Mouse (Mus musculus) kidney, postnatal 0 days (tissue): ENCODE measurements around the gene Lyst. TPM values are rescaled to one million over a fixed set of nuclear protein-coding genes. Genes with fewer than 3 reads are reported as not detected.
A peak's percentile ranks its signal among the peaks of the same experiment; 100 is the strongest.

ENCODE experiments used
- ATAC-seq: fragments of 200-750 bp; cut with Nextera tagmentation; replicated peaks from 2 replicates; pipeline ENCODE4 v1.8.0; 2017; ENCODE audit warnings: low read depth, moderate number of reproducible peaks, moderate TSS enrichment, moderate library complexity; ENCODE audit not compliant: low FRiP score
- DNase-seq: peaks from one replicate; pipeline ENCODE4 v3.0.0-alpha.2; 2016; ENCODE audit warnings: low spot score
- H3K27ac ChIP-seq: fragments of 300-500 bp; sonication (generic); 2 replicates; pipeline ENCODE4 v1.5.1; 2014; ENCODE audit warnings: mild to moderate bottlenecking
- H3K27me3 ChIP-seq: fragments of 300-500 bp; sonication (generic); 2 replicates; pipeline ENCODE4 v1.6.1; 2014; ENCODE audit warnings: low read length, mixed read lengths; ENCODE audit not compliant: insufficient read depth
- H3K36me3 ChIP-seq: fragments of 300-500 bp; sonication (generic); 2 replicates; pipeline ENCODE4 v1.6.1; 2014; ENCODE audit warnings: low read length, mixed read lengths; ENCODE audit not compliant: insufficient read depth
- H3K4me1 ChIP-seq: fragments of 300-500 bp; sonication (generic); replicated peaks from 2 replicates; pipeline ENCODE4 v1.6.1; 2014; ENCODE audit warnings: antibody characterized with exemption, low read length, mixed read lengths; ENCODE audit not compliant: insufficient read depth
- H3K4me2 ChIP-seq: fragments of 300-500 bp; sonication (generic); 2 replicates; pipeline ENCODE4 v1.6.1; 2014; ENCODE audit warnings: mild to moderate bottlenecking, low read length, moderate library complexity, mixed read lengths
- H3K4me3 ChIP-seq: fragments of 300-500 bp; sonication (generic); replicated peaks from 2 replicates; pipeline ENCODE4 v1.5.1; 2014; ENCODE audit warnings: low read depth, low read length
- H3K9ac ChIP-seq: fragments of 300-500 bp; sonication (generic); 2 replicates; pipeline ENCODE4 v1.6.1; 2014; ENCODE audit warnings: low read depth, low read length
- H3K9me3 ChIP-seq: fragments of 300-500 bp; sonication (generic); replicated peaks from 2 replicates; pipeline ENCODE4 v1.6.1; 2016; ENCODE audit warnings: low read length, inconsistent platforms, mixed read lengths
- CTCF ChIP-seq: IDR thresholded peaks from 2 replicates; pipeline ENCODE4 v1.5.1; 2016; ENCODE audit warnings: antibody characterized with exemption, low read depth, mild to moderate bottlenecking, moderate library complexity
- WGBS: fragments of 180-500 bp; shearing (Covaris S2); extraction: QIAGEN DNeasy Blood & Tissue Kit; methylation state at CpG from one replicate; pipeline ENCODE4 v1.1.7; 2014; 5-methylcytosine and 5-hydroxymethylcytosine counted together
- polyA plus RNA-seq: library from polyadenylated mRNA; unstranded; fragments of >200 nt; fragmentation: Nextera tagmentation; extraction: Ambion mirVana; gene quantifications from 2 replicates; pipeline ENCODE4 v1.2.1, GENCODE M21; 2015

The Lyst gene
- polyA plus RNA-seq, 1 experiment from 2014 or later, result 3.8 TPM

DNA sequence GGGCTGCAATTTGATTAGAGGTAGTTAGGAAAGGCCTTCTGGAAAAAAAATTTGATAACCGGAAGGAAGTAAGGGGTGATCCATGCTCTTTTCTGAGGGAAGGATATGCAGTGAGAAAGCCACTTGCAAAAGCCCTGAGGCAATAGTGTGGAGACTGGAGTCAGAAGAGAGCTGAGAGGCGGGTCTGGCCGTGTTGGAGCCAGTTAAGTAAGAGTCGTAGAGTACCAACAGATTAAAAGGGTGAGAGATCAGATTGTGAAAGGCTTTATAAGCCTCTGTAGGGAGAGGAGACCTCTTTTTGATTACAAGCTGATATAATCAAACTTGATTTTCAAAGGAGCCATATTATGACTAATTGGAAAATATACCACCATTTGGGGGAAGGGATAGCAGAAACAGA is 1.7 kb downstream of the Lyst start:
- peaks cover 12% of the 10 kb centered on the region; the same call in 1 of the 2 replicates for H3K4me1 ChIP-seq
- H3K27ac ChIP-seq, result no peak overlapping the region
- DNase-seq (no peak), ATAC-seq (no peak)
- no peak overlapping the region for H3K4me3 ChIP-seq
- WGBS, result 63% methylated on average over 4 of the region's 4 CpGs
- H3K4me2 ChIP-seq, result peak overlapping the region; percentile 94; the same call in 1 of the 2 replicates
- no peaks in the 10 kb centered on the region for H3K36me3 ChIP-seq
- H3K27me3 ChIP-seq, result no peaks in the 10 kb centered on the region
- H3K9ac ChIP-seq, result no peak overlapping the region
- no peaks in the 10 kb centered on the region for H3K9me3 ChIP-seq
- TF ChIP-seq CTCF, result no peak

DNA sequence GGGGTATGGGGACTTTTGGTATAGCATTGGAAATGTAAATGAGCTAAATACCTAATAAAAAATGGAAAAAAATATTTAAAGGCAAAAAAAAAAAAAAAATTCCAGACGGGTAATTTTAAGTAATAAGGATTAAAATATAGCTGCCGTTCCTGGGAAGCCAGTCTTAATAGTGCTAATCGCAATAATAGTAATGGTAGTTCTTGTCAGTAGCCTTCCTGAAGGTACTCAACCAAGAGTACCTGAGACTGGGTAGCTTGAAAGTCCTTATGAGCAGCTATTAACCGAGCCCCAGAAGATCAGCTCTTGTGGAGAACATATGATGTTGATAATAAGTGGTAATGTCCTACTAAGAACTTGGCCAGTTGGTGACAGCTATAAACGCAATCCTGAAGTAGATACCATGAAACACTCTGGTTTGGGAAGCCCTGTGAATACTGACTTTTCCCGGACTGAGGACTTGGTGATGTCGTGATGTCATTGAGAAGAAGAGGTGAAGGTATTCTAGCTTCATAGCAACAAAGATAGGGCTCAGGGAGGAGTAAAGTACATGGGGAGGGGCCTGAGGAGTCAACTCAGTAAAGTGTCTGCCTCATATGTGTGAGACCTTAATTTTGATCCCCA is 6.3 kb downstream of the Lyst start:
- no peak for TF ChIP-seq CTCF
- 0 out of 2 replicates have a peak, but pooled peaks cover 4% of the 10 kb centered on the region for H3K4me1 ChIP-seq
- H3K9me3 ChIP-seq, result no peaks in the 10 kb centered on the region
- no peak for DNase-seq
- no peak overlapping the region for H3K9ac ChIP-seq
- H3K27me3 ChIP-seq, result no peaks in the 10 kb centered on the region
- no peak overlapping the region for H3K4me3 ChIP-seq
- ATAC-seq, result no peak
- 97% methylated on average over 7 of the region's 7 CpGs for WGBS
- H3K27ac ChIP-seq, result no peak overlapping the region
- H3K36me3 ChIP-seq, result no peaks in the 10 kb centered on the region
- H3K4me2 ChIP-seq, result no peak overlapping the region

DNA sequence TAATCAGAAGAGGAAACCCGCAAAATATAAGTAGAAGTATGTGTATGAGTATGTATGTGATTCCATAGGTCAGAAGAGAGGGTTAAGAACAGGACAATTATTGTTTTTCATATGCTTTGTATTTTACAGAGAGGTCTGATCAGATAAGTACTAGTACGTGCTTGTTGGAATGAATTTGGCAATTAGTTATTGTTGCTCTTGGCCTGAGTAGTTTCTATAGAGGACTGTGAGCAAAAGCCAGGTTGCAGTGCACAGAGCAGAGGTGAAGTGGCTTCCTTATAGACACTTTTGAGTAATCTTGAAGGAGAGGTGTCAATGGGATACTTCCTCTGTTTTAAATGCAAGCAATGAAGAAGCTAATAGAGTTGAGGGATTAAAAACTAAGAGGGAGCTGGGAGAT is 7.7 kb downstream of the Lyst start:
- ATAC-seq, result no peak
- no peak for TF ChIP-seq CTCF
- Histone ChIP-seq H3K27ac (no peak overlapping the region), H3K36me3 (no peaks in the 10 kb centered on the region), H3K9me3 (no peaks in the 10 kb centered on the region), H3K4me3 (no peak overlapping the region), H3K27me3 (no peaks in the 10 kb centered on the region), H3K9ac (no peak overlapping the region), H3K4me2 (no peak overlapping the region), H3K4me1 (no peaks in the 10 kb centered on the region)
- no peak for DNase-seq
- WGBS, result 66% methylated on average over 2 of the region's 2 CpGs

DNA sequence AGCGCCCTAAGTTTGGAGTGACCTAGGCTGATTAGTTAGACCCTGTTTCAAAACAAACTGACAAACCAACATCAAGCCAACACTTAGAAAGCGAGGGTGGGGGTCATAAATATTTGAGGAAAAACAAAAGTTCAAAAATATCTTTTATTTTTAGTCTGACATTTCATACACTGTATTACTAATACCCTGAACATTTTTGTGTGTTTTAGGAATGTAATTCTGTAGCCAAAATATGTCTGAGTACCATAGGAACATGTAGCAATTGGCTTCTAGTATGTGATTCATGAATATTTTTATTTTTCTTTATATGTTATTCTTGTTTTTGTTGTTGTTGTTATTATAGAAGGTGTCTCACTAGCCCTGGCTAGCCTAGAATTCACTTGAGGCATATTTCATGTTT is 11.2 kb downstream of the Lyst start:
- Histone ChIP-seq H3K9me3 (no peaks in the 10 kb centered on the region), H3K4me3 (no peak overlapping the region), H3K27ac (no peak overlapping the region), H3K4me2 (no peak overlapping the region), H3K9ac (no peak overlapping the region), H3K36me3 (no peaks in the 10 kb centered on the region), H3K27me3 (no peaks in the 10 kb centered on the region), H3K4me1 (no peaks in the 10 kb centered on the region)
- no peak for TF ChIP-seq CTCF
- WGBS, result 81% methylated on average over 2 of the region's 2 CpGs
- DNase-seq (no peak), ATAC-seq (no peak)

DNA sequence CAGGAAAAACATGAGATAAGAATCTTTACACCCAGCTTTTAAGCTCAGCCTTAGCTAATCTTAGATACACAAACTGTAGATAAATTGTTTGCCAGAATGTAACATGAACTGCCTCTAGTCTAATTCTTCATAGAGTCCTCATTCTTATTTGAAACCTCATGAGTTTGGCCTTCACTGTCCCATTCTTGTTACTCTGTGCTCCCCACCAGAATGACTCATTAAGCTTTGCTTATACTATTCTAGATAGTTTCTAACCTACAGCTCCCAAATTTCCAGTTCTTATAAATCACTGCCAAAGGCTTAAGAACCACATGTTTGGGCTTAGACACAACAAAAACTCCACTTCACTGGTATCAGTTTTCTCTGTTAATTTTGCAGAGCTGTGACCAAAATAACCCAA is 16.0 kb downstream of the Lyst start:
- H3K4me3 ChIP-seq, result no peak overlapping the region
- no peaks in the 10 kb centered on the region for H3K36me3 ChIP-seq
- no peak for ATAC-seq
- no peaks in the 10 kb centered on the region for H3K27me3 ChIP-seq
- no peaks in the 10 kb centered on the region for H3K4me1 ChIP-seq
- no peak overlapping the region for H3K9ac ChIP-seq
- peak; percentile 47 for DNase-seq
- TF ChIP-seq CTCF, result no peak
- H3K4me2 ChIP-seq, result no peak overlapping the region
- H3K9me3 ChIP-seq, result no peaks in the 10 kb centered on the region
- H3K27ac ChIP-seq, result no peak overlapping the region

DNA sequence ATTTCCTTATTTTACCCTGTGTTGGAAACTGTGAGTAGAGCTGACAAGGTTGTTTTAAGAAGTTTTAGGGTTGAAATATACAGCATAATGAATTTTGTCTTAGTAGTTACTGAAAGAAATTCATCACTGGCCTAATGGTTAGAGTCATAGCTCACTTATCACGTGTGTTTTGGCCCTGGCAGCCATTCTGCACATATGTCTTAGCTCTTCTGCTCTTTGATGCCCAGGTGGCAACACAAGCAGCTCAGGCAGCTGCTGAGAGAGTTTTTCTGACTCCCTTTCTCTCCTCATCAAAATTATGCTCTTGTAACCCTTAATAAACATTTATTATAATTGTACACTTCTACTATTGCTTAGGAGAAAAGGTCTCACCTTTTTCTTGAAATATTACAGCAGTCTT is 18.1 kb downstream of the Lyst start:
- 57% methylated on average over 1 of the region's 1 CpGs for WGBS
- H3K27me3 ChIP-seq, result no peaks in the 10 kb centered on the region

DNA sequence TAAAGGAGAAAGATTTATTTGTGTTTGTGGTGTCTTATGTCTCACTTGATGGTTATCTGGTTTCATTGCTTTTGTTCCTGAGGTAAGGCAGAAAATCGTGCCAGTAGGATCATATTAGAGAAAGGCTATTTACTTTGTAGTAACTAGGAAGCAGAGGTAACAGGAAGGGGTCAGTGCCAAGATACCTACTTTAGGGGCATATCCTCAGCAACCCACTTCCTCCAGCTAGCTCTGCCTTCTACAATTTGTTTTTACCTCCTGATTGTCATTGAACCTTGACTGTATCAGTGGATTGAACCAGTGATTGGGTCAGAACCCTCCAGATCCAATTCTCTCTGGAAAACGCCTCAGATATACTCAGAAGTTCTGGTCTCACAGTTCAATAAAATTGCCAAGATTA is 19.5 kb downstream of the Lyst start:
- Histone ChIP-seq H3K4me2 (no peak overlapping the region), H3K4me3 (no peak overlapping the region), H3K4me1 (no peaks in the 10 kb centered on the region), H3K9ac (no peak overlapping the region), H3K9me3 (no peaks in the 10 kb centered on the region), H3K27me3 (no peaks in the 10 kb centered on the region), H3K36me3 (no peaks in the 10 kb centered on the region), H3K27ac (no peak overlapping the region)
- 33% methylated on average over 2 of the region's 2 CpGs for WGBS
- no peak for ATAC-seq
- peak; percentile 34 for DNase-seq
- TF ChIP-seq CTCF, result no peak

More for the DNA sequence above, 18.1 kb downstream of the Lyst start:
- DNase-seq, result no peak
- Histone ChIP-seq H3K4me3 (no peak overlapping the region), H3K36me3 (no peaks in the 10 kb centered on the region), H3K4me2 (no peak overlapping the region), H3K27ac (no peak overlapping the region), H3K9me3 (no peaks in the 10 kb centered on the region), H3K9ac (no peak overlapping the region), H3K4me1 (no peaks in the 10 kb centered on the region)
- no peak for TF ChIP-seq CTCF
- no peak for ATAC-seq
